Mouse (Mus musculus): Measurements from ENCODE around the gene Olfr1382. TPM values are rescaled to one million over a fixed set of nuclear protein-coding genes. Genes with fewer than 3 reads are reported as not detected.

The Olfr1382 gene
- polyA plus RNA-seq, 1 experiment from 2014 or later: not detected

Other genes starting within 250 kb of the Olfr1382 start
- gene Olfr1393, start 249.9 kb upstream of the Olfr1382 start, polyA plus RNA-seq (2016; fragmentation: Nextera tagmentation; extraction: Ambion mirVana): 0.05 and 0.10 TPM in 2 replicates
- gene Olfr1392, start 243.0 kb upstream of the Olfr1382 start, polyA plus RNA-seq (2016; fragmentation: Nextera tagmentation; extraction: Ambion mirVana): not detected in 2 replicates
- gene Olfr10, start 223.5 kb upstream of the Olfr1382 start, polyA plus RNA-seq (2016; fragmentation: Nextera tagmentation; extraction: Ambion mirVana): not detected in 2 replicates
- gene Olfr1391, start 205.5 kb upstream of the Olfr1382 start, polyA plus RNA-seq (2016; fragmentation: Nextera tagmentation; extraction: Ambion mirVana): not detected in 2 replicates
- gene Olfr1390, start 193.1 kb upstream of the Olfr1382 start, polyA plus RNA-seq (2016; fragmentation: Nextera tagmentation; extraction: Ambion mirVana): not detected in 2 replicates
- gene Olfr1389, start 105.2 kb upstream of the Olfr1382 start, polyA plus RNA-seq (2016; fragmentation: Nextera tagmentation; extraction: Ambion mirVana): not detected in 2 replicates
- gene Olfr1388, start 91.6 kb upstream of the Olfr1382 start, polyA plus RNA-seq (2016; fragmentation: Nextera tagmentation; extraction: Ambion mirVana): 0.07 and 0.11 TPM in 2 replicates
- not detected in 2 replicates for gene Olfr1387, start 72.9 kb upstream of the Olfr1382 start, polyA plus RNA-seq (2016; fragmentation: Nextera tagmentation; extraction: Ambion mirVana)
- not detected in 2 replicates for gene Olfr1386, start 63.2 kb upstream of the Olfr1382 start, polyA plus RNA-seq (2016; fragmentation: Nextera tagmentation; extraction: Ambion mirVana)
- gene Olfr1385, start 39.2 kb upstream of the Olfr1382 start, polyA plus RNA-seq (2016; fragmentation: Nextera tagmentation; extraction: Ambion mirVana): not detected in 2 replicates
- not detected in 2 replicates for gene Olfr1384, start 21.5 kb upstream of the Olfr1382 start, polyA plus RNA-seq (2016; fragmentation: Nextera tagmentation; extraction: Ambion mirVana)
- not detected in 2 replicates for gene Olfr1383, start 8.6 kb upstream of the Olfr1382 start, polyA plus RNA-seq (2016; fragmentation: Nextera tagmentation; extraction: Ambion mirVana)
- gene Olfr1381, start 15.2 kb downstream of the Olfr1382 start, polyA plus RNA-seq (2016; fragmentation: Nextera tagmentation; extraction: Ambion mirVana): not detected in 2 replicates
- gene Olfr1380, start 28.6 kb downstream of the Olfr1382 start, polyA plus RNA-seq (2016; fragmentation: Nextera tagmentation; extraction: Ambion mirVana): not detected in 2 replicates
- gene Flt4, start 81.0 kb downstream of the Olfr1382 start, polyA plus RNA-seq (2016; fragmentation: Nextera tagmentation; extraction: Ambion mirVana): 4.7 and 4.8 TPM in 2 replicates
- not detected in 2 replicates for gene Scgb3a1, start 135.4 kb downstream of the Olfr1382 start, polyA plus RNA-seq (2016; fragmentation: Nextera tagmentation; extraction: Ambion mirVana)
- 40.2 and 44.7 TPM in 2 replicates for gene Cnot6, start 184.5 kb downstream of the Olfr1382 start, polyA plus RNA-seq (2016; fragmentation: Nextera tagmentation; extraction: Ambion mirVana)

All from liver, embryonic 12.5 days (tissue).